Mouse (Mus musculus): ENCODE measurements around the gene Mia2. TPM values are rescaled to one million over a fixed set of nuclear protein-coding genes. Genes with fewer than 3 reads are reported as not detected.

Gene Mia2
- polyA plus RNA-seq, 1 experiment = 73.7 TPM

DNA sequence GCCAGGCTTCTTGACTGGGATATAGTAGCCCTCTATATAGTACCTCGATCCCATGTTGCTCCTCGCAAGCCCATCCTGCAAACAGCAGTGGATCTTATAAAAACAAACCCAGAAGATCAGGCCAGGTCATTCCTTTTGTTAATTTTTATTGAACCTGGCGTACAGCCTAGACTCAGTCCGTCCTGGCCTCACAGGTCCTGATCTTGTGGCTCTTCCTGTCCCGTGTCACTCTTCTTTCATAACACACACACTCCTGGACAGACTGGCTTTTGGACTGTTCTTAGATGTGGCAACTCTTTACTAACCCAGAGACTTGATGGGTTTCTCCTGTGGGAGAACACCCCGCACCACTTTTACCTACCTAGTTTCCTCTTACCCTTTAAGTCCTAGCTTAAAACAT, 10.3 kb downstream of the Mia2 start:
- no peaks in the 10 kb centered on the region for H3K4me1 ChIP-seq (ENCODE audit: control insufficient read depth, insufficient read depth, low read length)
- no peak for TF ChIP-seq CTCF (IDR thresholded peaks at IDR 0.05; ENCODE audit: low read depth, low read length)
- no peak for TF ChIP-seq POLR2A (IDR thresholded peaks at IDR 0.05; ENCODE audit: insufficient read depth, low read length)
- no peak for TF ChIP-seq EP300 (IDR thresholded peaks at IDR 0.05; ENCODE audit: insufficient read depth, low read depth, low read length)
- H3K4me3 ChIP-seq (ENCODE audit: low read depth, low read length) = no peak overlapping the region
- H3K9ac ChIP-seq (ENCODE audit: low read depth, poor library complexity, severe bottlenecking) = no peak overlapping the region
- H3K27me3 ChIP-seq (ENCODE audit: control insufficient read depth, insufficient read depth, low read length, poor library complexity, severe bottlenecking) = no peaks in the 10 kb centered on the region
- no peak overlapping the region for H3K27ac ChIP-seq (ENCODE audit: insufficient read depth, low read length)
- H3K9me3 ChIP-seq (replicated peaks; ENCODE audit: control insufficient read depth, insufficient read depth, low read length, poor library complexity, severe bottlenecking) = no peaks in the 10 kb centered on the region
- H3K36me3 ChIP-seq (ENCODE audit: control insufficient read depth, insufficient read depth, low read length, poor library complexity, severe bottlenecking) = no peaks in the 10 kb centered on the region

DNA sequence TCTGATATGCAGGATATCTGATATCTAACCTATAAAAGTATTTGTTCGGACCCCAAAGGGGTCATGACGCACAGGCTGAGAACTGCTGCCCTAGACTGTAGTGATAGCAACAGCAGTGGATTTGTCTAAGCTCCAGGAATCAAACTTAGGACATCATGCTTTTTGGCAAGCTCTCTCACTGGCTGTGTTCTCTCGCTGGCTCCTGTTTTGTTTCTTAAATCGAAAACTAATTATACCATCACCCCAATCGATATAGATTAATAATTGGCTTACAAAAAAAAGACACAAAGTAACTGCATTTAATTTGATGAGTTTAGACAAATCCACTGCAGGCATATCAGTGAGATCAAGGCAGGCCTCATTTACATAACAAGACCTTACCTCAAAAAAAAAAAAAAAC, 10.9 kb downstream of the Mia2 start:
- no peak overlapping the region for H3K4me3 ChIP-seq (ENCODE audit: low read depth, low read length)
- no peaks in the 10 kb centered on the region for H3K9me3 ChIP-seq (replicated peaks; ENCODE audit: control insufficient read depth, insufficient read depth, low read length, poor library complexity, severe bottlenecking)
- no peaks in the 10 kb centered on the region for H3K36me3 ChIP-seq (ENCODE audit: control insufficient read depth, insufficient read depth, low read length, poor library complexity, severe bottlenecking)
- no peak overlapping the region for H3K9ac ChIP-seq (ENCODE audit: low read depth, poor library complexity, severe bottlenecking)
- TF ChIP-seq EP300 (IDR thresholded peaks at IDR 0.05; ENCODE audit: insufficient read depth, low read depth, low read length) (no peak), POLR2A (IDR thresholded peaks at IDR 0.05; ENCODE audit: insufficient read depth, low read length) (no peak), CTCF (IDR thresholded peaks at IDR 0.05; ENCODE audit: low read depth, low read length) (no peak)
- no peaks in the 10 kb centered on the region for H3K4me1 ChIP-seq (ENCODE audit: control insufficient read depth, insufficient read depth, low read length)
- no peaks in the 10 kb centered on the region for H3K27me3 ChIP-seq (ENCODE audit: control insufficient read depth, insufficient read depth, low read length, poor library complexity, severe bottlenecking)
- H3K27ac ChIP-seq (ENCODE audit: insufficient read depth, low read length) = no peak overlapping the region

DNA sequence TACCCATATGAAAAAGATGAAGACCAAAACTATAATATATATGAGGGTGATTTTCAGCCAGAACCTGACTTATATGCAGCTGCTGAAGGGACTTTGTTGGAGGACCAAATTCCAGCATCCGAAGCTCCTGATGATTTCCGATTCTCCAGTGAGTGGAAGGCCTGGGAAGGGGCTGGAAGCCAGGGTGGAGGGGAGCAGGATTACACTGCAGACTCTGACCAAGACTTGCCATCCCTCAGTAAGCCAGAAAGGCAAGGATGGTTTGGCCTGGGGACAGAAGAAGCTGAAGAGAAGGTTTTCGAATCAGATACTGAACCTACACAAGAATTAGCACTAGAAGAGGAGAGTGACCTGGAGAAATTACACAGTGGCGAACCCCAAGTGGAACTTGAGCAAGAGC, 12.3 kb downstream of the Mia2 start:
- TF ChIP-seq CTCF (IDR thresholded peaks at IDR 0.05; ENCODE audit: low read depth, low read length) (no peak), EP300 (IDR thresholded peaks at IDR 0.05; ENCODE audit: insufficient read depth, low read depth, low read length) (no peak), POLR2A (IDR thresholded peaks at IDR 0.05; ENCODE audit: insufficient read depth, low read length) (no peak)
- H3K36me3 ChIP-seq (ENCODE audit: control insufficient read depth, insufficient read depth, low read length, poor library complexity, severe bottlenecking) = no peaks in the 10 kb centered on the region
- H3K9ac ChIP-seq (ENCODE audit: low read depth, poor library complexity, severe bottlenecking) = no peak overlapping the region
- H3K9me3 ChIP-seq (replicated peaks; ENCODE audit: control insufficient read depth, insufficient read depth, low read length, poor library complexity, severe bottlenecking) = no peaks in the 10 kb centered on the region
- no peak overlapping the region for H3K27ac ChIP-seq (ENCODE audit: insufficient read depth, low read length)
- H3K4me3 ChIP-seq (ENCODE audit: low read depth, low read length) = no peak overlapping the region
- no peaks in the 10 kb centered on the region for H3K4me1 ChIP-seq (ENCODE audit: control insufficient read depth, insufficient read depth, low read length)
- H3K27me3 ChIP-seq (ENCODE audit: control insufficient read depth, insufficient read depth, low read length, poor library complexity, severe bottlenecking) = no peaks in the 10 kb centered on the region

DNA sequence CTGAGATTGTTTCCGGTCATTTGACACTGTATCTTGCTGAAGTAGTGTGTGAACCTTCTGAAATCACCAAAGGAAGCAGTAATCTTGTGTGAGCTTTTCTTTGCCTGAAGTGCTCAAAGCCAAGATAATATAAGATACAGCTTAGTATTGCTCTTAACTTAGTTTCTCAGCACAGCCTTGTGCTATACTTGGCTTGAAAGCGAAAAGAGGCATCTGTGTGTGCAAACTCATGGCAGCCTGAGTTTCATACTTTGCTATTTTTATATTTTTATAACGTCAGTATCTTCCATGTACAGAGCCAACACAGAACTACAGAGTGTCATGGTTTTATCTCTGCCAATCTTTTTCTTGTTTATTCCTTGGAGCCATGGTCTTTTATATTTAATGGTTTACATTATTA, 21.6 kb downstream of the Mia2 start:
- Histone ChIP-seq H3K36me3 (ENCODE audit: control insufficient read depth, insufficient read depth, low read length, poor library complexity, severe bottlenecking) (no peaks in the 10 kb centered on the region), H3K27ac (ENCODE audit: insufficient read depth, low read length) (no peak overlapping the region), H3K4me1 (ENCODE audit: control insufficient read depth, insufficient read depth, low read length) (no peaks in the 10 kb centered on the region), H3K9me3 (replicated peaks; ENCODE audit: control insufficient read depth, insufficient read depth, low read length, poor library complexity, severe bottlenecking) (no peaks in the 10 kb centered on the region), H3K9ac (ENCODE audit: low read depth, poor library complexity, severe bottlenecking) (no peak overlapping the region), H3K27me3 (ENCODE audit: control insufficient read depth, insufficient read depth, low read length, poor library complexity, severe bottlenecking) (no peaks in the 10 kb centered on the region), H3K4me3 (ENCODE audit: low read depth, low read length) (no peak overlapping the region)
- no peak for TF ChIP-seq EP300 (IDR thresholded peaks at IDR 0.05; ENCODE audit: insufficient read depth, low read depth, low read length)
- TF ChIP-seq CTCF (IDR thresholded peaks at IDR 0.05; ENCODE audit: low read depth, low read length) = no peak
- TF ChIP-seq POLR2A (IDR thresholded peaks at IDR 0.05; ENCODE audit: insufficient read depth, low read length) = no peak

DNA sequence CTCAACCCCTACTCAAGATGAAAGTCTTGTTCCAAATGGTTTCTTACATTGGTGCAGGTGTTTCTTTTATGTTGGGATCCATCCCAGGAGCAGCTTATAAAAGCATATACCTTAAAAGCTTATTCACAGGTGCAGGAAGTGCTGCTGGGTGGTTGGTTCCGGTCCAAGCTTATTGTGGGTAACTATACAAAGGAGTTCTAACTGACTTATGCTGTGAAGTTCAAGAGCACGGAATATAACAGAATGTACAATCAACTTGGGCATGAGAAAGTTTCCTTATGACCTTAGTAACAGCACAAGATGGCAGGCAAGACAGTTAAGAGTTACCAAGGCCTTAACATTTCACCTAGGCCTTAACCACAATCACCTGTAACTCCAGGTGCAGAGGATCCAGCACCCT, 29.8 kb downstream of the Mia2 start:
- H3K9ac ChIP-seq (ENCODE audit: low read depth, poor library complexity, severe bottlenecking) = no peak overlapping the region
- H3K27me3 ChIP-seq (ENCODE audit: control insufficient read depth, insufficient read depth, low read length, poor library complexity, severe bottlenecking) = no peaks in the 10 kb centered on the region
- H3K4me3 ChIP-seq (ENCODE audit: low read depth, low read length) = no peak overlapping the region
- TF ChIP-seq EP300 (IDR thresholded peaks at IDR 0.05; ENCODE audit: insufficient read depth, low read depth, low read length) (no peak), CTCF (IDR thresholded peaks at IDR 0.05; ENCODE audit: low read depth, low read length) (no peak), POLR2A (IDR thresholded peaks at IDR 0.05; ENCODE audit: insufficient read depth, low read length) (no peak)
- H3K36me3 ChIP-seq (ENCODE audit: control insufficient read depth, insufficient read depth, low read length, poor library complexity, severe bottlenecking) = no peaks in the 10 kb centered on the region
- H3K4me1 ChIP-seq (ENCODE audit: control insufficient read depth, insufficient read depth, low read length) = no peaks in the 10 kb centered on the region
- H3K9me3 ChIP-seq (replicated peaks; ENCODE audit: control insufficient read depth, insufficient read depth, low read length, poor library complexity, severe bottlenecking) = no peaks in the 10 kb centered on the region
- H3K27ac ChIP-seq (ENCODE audit: insufficient read depth, low read length) = no peak overlapping the region

DNA sequence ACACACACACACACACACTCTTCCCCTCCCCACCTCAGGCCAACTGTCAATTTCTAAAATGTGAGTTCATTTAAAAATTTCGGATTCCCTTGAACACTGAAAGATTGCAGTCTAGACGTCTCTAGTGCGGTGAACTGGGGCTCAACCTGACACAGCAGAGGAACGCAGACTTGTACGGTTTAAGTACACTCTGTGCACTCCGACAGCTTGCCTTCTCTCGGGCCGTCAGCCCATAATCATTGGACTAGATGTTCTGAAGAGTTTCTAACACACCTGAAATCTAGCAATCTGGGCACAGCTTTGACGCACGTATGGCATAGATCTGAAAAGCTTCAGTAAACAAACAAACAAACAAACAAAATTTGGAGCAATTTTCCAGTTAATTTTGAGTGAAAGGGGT, 32.9 kb downstream of the Mia2 start:
- no peak for TF ChIP-seq CTCF (IDR thresholded peaks at IDR 0.05; ENCODE audit: low read depth, low read length)
- no peak for TF ChIP-seq POLR2A (IDR thresholded peaks at IDR 0.05; ENCODE audit: insufficient read depth, low read length)
- no peak for TF ChIP-seq EP300 (IDR thresholded peaks at IDR 0.05; ENCODE audit: insufficient read depth, low read depth, low read length)
- H3K27ac ChIP-seq (ENCODE audit: insufficient read depth, low read length) = no peak overlapping the region

More for the DNA sequence above, 32.9 kb downstream of the Mia2 start:
- Histone ChIP-seq H3K4me3 (ENCODE audit: low read depth, low read length) (no peak overlapping the region), H3K9ac (ENCODE audit: low read depth, poor library complexity, severe bottlenecking) (no peak overlapping the region), H3K9me3 (replicated peaks; ENCODE audit: control insufficient read depth, insufficient read depth, low read length, poor library complexity, severe bottlenecking) (no peaks in the 10 kb centered on the region), H3K27me3 (ENCODE audit: control insufficient read depth, insufficient read depth, low read length, poor library complexity, severe bottlenecking) (no peaks in the 10 kb centered on the region), H3K4me1 (ENCODE audit: control insufficient read depth, insufficient read depth, low read length) (no peaks in the 10 kb centered on the region), H3K36me3 (ENCODE audit: control insufficient read depth, insufficient read depth, low read length, poor library complexity, severe bottlenecking) (no peaks in the 10 kb centered on the region)

All from ES-Bruce4 (cell line).